Mouse (Mus musculus) forelimb bud, embryonic 11.5 days (tissue): ENCODE results near the gene Prkce.

ENCODE experiments used
- DNase-seq: peaks from one replicate; pipeline ENCODE4 v3.0.0-alpha.2; 2012; ENCODE audit warnings: low read depth, low spot score

Prkce gene

DNA sequence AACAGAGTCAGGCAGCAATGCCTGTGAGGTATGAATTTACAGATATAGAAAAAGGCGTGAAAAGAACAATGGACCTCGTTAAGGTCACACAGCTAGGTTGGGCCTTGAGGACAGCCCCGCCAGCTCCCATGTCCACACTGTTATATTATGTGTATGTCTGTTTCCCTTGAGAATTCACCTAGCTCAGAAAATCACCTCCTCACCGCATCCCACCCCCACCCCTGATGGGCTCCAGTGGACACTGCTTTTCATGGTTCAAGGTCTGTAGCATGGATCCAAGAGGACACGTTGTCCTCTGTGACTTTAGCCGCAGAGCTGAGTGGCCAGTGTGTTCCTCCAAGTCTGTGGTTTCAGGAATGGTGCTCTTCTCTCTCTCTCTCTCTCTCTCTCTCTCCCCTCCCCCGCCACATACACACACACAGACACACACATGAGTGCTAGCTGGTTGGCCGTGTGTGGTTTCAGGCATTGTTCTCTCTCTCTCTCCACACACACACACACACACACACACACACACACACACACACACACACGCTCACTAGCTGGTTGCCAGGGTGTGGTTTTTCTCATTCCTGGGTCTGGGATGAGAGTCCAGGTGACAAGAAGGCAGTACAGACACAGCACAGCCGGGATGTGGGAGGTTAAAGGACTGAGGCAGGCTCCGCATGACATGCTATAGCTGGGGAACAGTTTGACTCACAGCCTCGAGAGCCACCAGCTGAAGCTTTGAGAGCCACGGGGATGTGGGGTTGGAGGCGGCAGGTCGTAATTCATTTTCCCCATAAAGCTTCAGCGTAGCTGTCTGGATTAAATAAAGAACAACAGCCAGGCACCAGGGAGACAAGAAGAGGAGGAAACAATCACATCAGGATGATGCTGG lies 162.7 kb downstream of the Prkce start:
- peak; percentile 66 for DNase-seq

DNA sequence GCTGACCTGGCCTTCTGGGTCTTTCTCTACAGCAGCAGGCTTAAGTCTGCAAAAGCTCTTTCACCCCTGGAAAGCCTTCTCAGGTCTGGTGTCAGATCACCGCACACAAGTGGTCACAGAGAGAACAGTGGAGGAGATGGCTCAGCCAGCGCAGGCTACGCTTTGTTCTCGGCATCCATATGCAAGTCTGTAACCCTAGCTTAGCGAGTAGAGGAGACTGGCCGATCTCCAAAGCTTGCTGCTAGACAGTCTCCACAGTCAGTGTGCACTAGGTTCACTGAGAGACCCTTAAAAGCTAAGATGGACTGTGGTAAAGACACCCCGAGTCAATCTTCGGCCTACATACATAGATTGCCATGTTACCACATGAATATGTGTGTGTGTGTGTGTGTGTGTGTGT lies 164.2 kb downstream of the Prkce start:
- no peak for DNase-seq

GRCm38 (mm10) chr17:86334990-86335389 lies 167.4 kb downstream of the Prkce start:
- DNase-seq, result no peak

GRCm38 (mm10) chr17:86336652-86337073 lies 169.1 kb downstream of the Prkce start:
- DNase-seq, result no peak

DNA sequence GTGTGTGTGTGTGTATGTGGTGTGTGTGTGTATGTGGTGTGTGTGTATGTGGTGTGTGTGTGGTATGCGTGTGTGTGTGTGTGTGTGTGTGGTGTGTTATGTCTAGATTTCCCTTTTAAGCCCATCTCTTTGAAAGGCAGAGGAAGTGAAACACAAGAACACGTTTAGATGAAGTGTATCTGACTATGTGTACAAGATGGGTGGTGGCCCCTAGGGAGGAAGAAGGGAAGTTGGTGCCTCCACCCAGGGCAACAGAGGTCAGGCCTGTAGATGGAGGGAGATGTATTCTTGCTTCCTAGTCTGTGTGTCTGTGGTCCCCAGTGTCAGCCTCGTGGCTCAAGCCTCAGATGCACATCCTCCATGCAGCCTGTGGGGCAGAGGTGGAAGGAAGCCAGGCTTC lies 169.5 kb downstream of the Prkce start:
- no peak for DNase-seq

GRCm38 (mm10) chr17:86338328-86338727 lies 170.7 kb downstream of the Prkce start:
- DNase-seq, result no peak

GRCm38 (mm10) chr17:86344032-86344431 lies 176.4 kb downstream of the Prkce start:
- DNase-seq, result no peak

DNA sequence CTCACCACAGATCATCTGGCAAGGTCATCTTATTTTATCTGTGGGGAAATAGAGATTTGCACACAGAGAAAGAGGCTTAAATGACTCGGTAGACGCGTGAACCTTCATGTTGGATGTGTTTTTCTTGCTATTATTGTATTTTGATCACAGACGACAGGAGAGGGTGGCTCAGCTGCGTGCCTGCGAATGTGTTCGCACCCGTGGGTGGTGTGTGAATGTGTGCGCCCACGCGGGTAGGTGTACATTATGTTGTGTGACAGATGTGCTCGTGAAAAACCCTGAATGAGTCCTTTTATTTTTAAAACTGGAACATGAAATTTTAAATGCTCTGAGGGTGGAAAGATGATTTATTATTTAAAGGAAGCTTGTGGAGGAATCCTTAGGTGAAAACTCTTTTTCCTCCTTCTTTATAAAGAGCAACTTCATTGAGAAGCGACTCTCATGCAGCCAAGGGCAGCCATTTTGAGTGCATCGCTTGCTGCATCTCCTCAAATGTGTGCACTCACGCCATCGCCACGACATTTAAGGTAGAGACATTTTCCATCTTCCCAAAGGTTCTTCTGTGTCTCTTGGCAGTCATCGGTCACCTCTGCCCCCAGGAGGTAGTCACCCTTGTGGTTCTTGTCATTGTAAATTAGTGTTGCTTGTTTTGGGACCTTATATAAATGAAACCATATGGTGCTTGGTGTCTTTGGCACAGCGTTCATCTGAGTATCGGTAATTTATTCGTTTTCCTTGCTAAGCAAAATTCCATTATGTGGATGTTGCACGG lies 177.8 kb downstream of the Prkce start:
- DNase-seq, result no peak

- no peak for DNase-seq
These were observed 182.7 kb downstream of the Prkce start for GRCm38 (mm10) chr17:86350236-86350635.

- no peak for DNase-seq
These were observed 183.2 kb downstream of the Prkce start for GRCm38 (mm10) chr17:86350791-86351261.

GRCm38 (mm10) chr17:86351282-86351681 lies 183.7 kb downstream of the Prkce start:
- no peak for DNase-seq

DNA sequence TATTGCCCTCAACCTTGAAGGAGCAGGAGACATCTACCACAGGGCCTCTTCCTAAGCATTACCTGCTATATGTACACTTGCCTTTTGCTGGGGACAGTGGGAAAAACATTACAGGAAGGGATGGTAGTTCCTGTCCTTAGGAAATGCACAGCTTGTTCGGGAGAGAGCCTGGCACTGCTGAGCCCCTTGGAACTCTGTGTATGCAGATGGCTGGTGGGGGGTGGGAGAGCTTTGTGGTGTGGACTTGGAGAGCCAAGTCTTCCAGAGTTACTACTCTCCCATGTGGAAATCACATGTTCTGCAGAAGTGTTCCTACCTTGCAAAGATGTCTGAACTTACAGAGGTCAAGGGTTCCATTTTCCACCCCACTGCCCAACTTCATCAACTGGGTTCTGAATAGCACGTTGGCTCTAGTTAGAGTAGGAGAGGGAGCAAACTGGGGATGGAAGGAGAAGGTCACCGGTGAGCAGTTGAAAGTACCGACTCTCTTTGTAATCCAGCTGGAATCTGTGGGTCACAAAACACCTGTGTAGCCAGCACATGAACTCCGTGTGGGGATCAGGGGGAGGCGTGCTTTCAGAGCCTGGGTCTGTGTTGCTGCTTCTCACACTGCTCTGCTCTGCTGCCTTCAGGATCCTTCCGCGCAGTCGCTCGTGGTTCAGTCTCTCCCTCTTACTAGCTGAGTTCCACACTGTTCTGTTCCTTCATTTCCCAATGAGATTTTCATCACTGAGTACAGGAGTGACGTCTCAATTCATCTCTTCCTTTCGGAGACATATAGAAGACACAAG lies 184.9 kb downstream of the Prkce start:
- no peak for DNase-seq

- DNase-seq, result no peak
These were observed 186.1 kb downstream of the Prkce start for GRCm38 (mm10) chr17:86353679-86354078.

DNA sequence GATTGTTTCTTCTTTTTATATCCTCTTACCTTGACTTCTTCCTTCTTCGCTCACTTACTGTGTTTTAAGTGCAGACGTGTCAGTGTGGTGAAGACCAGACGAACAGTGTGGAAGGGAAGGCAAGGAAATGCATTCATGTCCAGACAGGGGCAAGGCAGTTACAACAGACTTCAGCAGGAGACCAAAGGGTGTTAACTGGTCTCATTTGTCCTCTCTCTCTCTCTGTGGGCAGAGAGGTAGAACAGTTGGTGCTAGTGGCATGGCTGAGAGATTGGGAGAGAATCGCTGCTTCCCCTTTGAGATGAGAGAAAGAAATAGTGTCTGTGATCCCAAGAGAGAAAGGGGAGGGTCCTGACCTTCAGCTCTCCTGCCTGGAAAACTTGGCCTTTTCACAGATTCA lies 186.5 kb downstream of the Prkce start:
- no peak for DNase-seq

GRCm38 (mm10) chr17:86354896-86355295 lies 187.3 kb downstream of the Prkce start:
- no peak for DNase-seq

DNA sequence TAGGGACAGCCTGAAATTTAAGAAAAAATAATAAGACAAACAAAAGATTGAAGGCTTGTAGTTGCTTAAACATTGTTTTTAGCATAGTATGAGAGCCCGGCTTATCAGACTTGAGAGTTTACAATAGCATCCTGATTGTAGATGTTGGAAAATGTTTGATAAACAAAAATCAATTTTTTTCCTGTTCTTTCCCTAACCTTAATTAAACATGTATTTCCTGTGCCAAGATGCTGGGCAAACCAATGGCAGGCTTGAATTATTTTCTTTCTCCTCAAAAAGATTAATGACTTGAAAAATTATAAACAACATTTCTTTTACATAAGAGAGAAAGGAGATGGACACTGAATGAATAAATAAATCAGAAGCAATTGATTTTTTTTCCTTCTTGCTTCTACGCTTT lies 187.7 kb downstream of the Prkce start:
- DNase-seq, result no peak

DNA sequence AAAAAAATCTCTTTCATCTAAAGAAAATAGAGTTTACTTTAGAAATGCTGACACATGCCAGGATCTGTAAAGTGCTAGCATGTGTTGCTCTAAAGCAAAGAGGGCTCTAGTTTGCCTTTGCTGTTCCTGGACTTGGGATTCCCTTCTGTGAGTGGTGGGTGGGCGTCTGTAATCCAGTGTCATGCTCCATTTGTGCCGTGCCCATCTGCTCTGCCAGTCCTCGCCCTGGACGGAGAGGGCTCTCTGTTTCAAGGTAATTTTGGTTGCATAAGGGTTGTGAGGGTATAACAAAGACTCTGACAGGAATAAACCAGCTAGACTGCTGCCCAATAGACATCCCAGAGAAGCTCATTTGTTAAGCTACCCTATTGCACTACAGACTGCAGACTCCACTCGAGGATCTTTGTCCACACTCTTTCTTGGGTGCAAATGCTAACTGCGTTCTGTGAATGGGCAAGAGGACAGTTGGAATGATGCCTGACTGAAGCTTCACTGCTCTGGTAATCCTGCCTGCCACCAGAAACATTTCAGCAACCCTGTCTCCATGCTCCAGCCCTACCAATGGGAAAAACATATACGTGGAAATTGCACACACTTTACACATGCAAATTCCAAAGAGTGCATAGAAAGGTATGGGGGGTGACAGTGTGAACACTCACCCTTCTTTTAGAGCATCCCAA lies 188.3 kb downstream of the Prkce start:
- no peak for DNase-seq

DNA sequence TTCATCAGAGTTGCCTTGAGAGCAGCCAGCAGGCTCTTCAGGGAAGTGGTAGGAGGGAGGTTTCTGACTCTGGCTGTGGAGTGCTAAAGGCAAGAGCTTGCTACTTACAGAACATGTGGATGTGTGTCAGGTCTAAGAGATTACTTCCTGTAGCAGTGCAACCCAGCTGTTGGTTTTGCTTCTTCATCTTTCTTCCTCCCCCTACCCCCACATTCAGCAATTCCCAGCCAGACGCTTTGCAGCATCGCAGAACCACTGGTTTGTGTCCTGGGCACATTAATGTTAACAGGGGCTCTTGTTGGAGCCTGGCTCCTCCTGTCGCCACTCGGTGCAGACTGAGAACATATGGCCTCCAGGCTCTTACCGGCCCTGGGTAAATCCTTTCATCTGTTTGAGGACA lies 190.8 kb downstream of the Prkce start:
- peak; percentile 80 for DNase-seq

GRCm38 (mm10) chr17:86358847-86359246 lies 191.3 kb downstream of the Prkce start:
- DNase-seq, result no peak

DNA sequence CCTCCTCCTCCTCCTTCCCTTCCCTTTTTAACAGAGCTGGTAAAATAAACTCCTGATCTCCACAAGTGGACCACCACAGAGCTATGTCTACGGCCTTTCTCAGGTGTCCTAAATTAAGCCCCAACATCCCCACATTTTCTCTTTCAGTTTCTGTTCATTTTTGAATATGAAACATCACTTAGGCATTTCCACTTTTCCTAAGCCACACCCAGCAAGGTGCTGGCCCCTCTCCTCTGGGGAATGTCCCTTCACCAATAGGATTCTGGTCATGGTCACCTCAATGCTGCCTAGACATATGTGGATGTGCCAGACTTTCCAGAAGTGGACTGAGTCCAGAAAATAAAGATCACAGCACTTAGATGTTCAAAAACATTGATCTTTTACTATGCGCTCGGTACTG lies 193.3 kb downstream of the Prkce start:
- no peak for DNase-seq

- DNase-seq, result no peak
These were observed 195.8 kb downstream of the Prkce start for GRCm38 (mm10) chr17:86363356-86363755.
